Mouse (Mus musculus): Measurements from ENCODE around the gene Unc5cl. TPM values are rescaled to one million over a fixed set of nuclear protein-coding genes. Genes with fewer than 3 reads are reported as not detected.

Gene Unc5cl
- polyA plus RNA-seq, 1 experiment = not detected

DNA sequence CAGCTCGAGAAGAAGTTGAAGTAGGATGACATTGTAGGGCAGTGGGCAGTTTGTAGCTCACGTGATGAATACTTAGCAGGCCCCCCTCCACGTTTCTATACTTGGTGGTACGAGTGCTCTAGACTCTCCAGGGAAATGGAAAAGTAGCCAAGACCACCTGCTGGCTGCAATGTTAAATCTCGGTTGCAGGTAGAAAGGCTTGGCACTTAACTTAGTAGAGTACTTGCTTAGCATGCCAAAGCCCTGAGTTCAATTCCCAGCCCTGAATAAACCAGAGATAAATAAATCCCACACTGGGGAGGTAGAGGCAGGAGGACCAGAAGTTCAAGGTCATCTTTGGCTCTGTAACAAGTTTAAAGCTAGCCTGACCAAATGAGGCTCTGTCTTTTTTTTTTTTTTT lies 20.2 kb upstream of the Unc5cl start:
- Histone ChIP-seq H3K4me2 (ENCODE audit: low read depth) (no peak overlapping the region), H3K4me3 (no peak overlapping the region), H3K27me3 (ENCODE audit: control insufficient read depth, insufficient read depth, insufficient read length) (no peaks in the 10 kb centered on the region), H3K79me2 (ENCODE audit: control insufficient read depth, insufficient read depth) (no peaks in the 10 kb centered on the region), H3K36me3 (ENCODE audit: control insufficient read depth, insufficient read depth) (no peaks in the 10 kb centered on the region), H3ac (ENCODE audit: control insufficient read depth, insufficient read length) (no peak overlapping the region)
- no peak for TF ChIP-seq CEBPB (IDR thresholded peaks at IDR 0.05; ENCODE audit: insufficient read depth, poor library complexity, severe bottlenecking)
- TF ChIP-seq REST (IDR thresholded peaks at IDR 0.05; ENCODE audit: insufficient read depth, insufficient read length) = no peak
- no peak for TF ChIP-seq MYOD1 (IDR thresholded peaks at IDR 0.05; ENCODE audit: control insufficient read depth in 1 of 3, insufficient read length in 2 of 3, low read depth in 2 of 3)

DNA sequence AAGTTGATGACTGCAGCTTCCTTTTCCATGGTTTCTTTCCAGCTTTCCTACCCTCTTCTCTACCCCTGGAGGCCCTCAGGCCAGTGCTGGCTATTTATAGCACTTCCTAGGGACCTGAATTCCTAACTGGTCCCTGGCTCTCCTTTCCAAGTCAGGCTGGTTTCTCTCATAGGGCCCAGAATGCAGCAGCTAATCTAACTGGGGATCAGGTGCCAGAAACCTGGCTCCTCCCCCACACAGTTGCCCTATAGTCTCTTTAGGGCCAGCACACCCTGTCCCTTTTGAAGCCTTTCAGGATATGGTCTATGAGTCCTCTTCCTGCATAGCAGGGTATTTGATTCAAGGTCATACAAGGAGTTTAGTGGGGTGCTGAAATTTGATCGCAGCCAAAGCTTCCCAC lies 18.2 kb upstream of the Unc5cl start:
- H3K4me3 ChIP-seq = no peak overlapping the region
- no peaks in the 10 kb centered on the region for H3K27me3 ChIP-seq (ENCODE audit: control insufficient read depth, insufficient read depth, insufficient read length)
- no peak overlapping the region for H3ac ChIP-seq (ENCODE audit: control insufficient read depth, insufficient read length)
- H3K79me2 ChIP-seq (ENCODE audit: control insufficient read depth, insufficient read depth) = no peaks in the 10 kb centered on the region
- TF ChIP-seq USF1 (IDR thresholded peaks at IDR 0.05; ENCODE audit: low read depth) = no peak
- TF ChIP-seq CEBPB (IDR thresholded peaks at IDR 0.05; ENCODE audit: insufficient read depth, poor library complexity, severe bottlenecking) = no peak
- no peak for TF ChIP-seq MAX (IDR thresholded peaks at IDR 0.05; ENCODE audit: low read depth)
- no peak for TF ChIP-seq TCF3 (IDR thresholded peaks at IDR 0.05; ENCODE audit: insufficient read length, low read depth)
- no peak for TF ChIP-seq POLR2A (IDR thresholded peaks at IDR 0.05; ENCODE audit: insufficient read length, low read depth)
- no peak for TF ChIP-seq SRF (IDR thresholded peaks at IDR 0.05; ENCODE audit: control insufficient read depth, insufficient read length, low read depth)
- no peak for TF ChIP-seq REST (IDR thresholded peaks at IDR 0.05; ENCODE audit: insufficient read depth, insufficient read length)
- no peak for TF ChIP-seq TCF12 (IDR thresholded peaks at IDR 0.05; ENCODE audit: insufficient read depth, poor library complexity, severe bottlenecking)
- no peak for TF ChIP-seq MYOG (IDR thresholded peaks at IDR 0.05; ENCODE audit: control insufficient read depth in 1 of 3, insufficient read depth in 1 of 3, insufficient read length in 2 of 3, low read depth in 2 of 3)
- no peak for TF ChIP-seq MYOD1 (IDR thresholded peaks at IDR 0.05; ENCODE audit: control insufficient read depth in 1 of 3, insufficient read length in 2 of 3, low read depth in 2 of 3)
- TF ChIP-seq POLR2AphosphoS2 (IDR thresholded peaks at IDR 0.05; ENCODE audit: insufficient read length, low read depth) = no peak
- no peak for TF ChIP-seq E2F4 (IDR thresholded peaks at IDR 0.05; ENCODE audit: insufficient read depth)
- peak overlapping the region; percentile 49 for H3K4me2 ChIP-seq (ENCODE audit: low read depth)
- no peaks in the 10 kb centered on the region for H3K36me3 ChIP-seq (ENCODE audit: control insufficient read depth, insufficient read depth)

DNA sequence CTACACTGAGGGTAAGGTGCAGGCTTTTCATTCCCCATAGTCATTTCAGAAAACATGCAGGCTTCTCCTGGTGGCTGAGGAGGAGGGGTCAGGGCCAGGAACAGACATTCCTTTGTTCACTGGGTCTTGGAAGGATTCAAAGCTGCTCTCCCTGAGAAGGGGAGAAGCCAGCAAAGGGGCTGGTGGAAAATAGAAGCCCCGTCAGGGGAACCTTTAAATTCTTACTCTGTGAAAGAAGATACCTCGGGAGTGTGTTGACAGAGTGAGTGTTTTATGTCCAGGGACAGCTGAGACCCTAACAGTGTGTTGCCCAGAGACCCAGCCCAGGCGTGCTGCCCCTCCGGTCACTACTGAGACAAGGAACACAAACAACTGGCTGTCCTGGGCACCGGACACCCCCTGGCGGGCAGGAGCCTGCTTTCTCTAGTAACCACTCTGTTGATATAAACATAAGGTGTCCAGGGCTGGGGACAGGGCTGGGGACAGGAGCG lies 17.2 kb upstream of the Unc5cl start:
- no peak overlapping the region for H3K4me3 ChIP-seq
- no peaks in the 10 kb centered on the region for H3K79me2 ChIP-seq (ENCODE audit: control insufficient read depth, insufficient read depth)
- no peak overlapping the region for H3ac ChIP-seq (ENCODE audit: control insufficient read depth, insufficient read length)
- TF ChIP-seq REST (IDR thresholded peaks at IDR 0.05; ENCODE audit: insufficient read depth, insufficient read length) (no peak), MAX (IDR thresholded peaks at IDR 0.05; ENCODE audit: low read depth) (no peak), TCF12 (IDR thresholded peaks at IDR 0.05; ENCODE audit: insufficient read depth, poor library complexity, severe bottlenecking) (peak; percentile 23), MYOG (IDR thresholded peaks at IDR 0.05; ENCODE audit: control insufficient read depth in 1 of 3, insufficient read depth in 1 of 3, insufficient read length in 2 of 3, low read depth in 2 of 3) (peak in 2 of 3 experiments; percentile 40 to 75), CEBPB (IDR thresholded peaks at IDR 0.05; ENCODE audit: insufficient read depth, poor library complexity, severe bottlenecking) (no peak), MYOD1 (IDR thresholded peaks at IDR 0.05; ENCODE audit: control insufficient read depth in 1 of 3, insufficient read length in 2 of 3, low read depth in 2 of 3) (peak; percentile 26 to 86 (median 80)), SRF (IDR thresholded peaks at IDR 0.05; ENCODE audit: control insufficient read depth, insufficient read length, low read depth) (no peak)
- H3K27me3 ChIP-seq (ENCODE audit: control insufficient read depth, insufficient read depth, insufficient read length) = no peaks in the 10 kb centered on the region
- H3K4me2 ChIP-seq (ENCODE audit: low read depth) = peak overlapping the region; percentile 49
- H3K36me3 ChIP-seq (ENCODE audit: control insufficient read depth, insufficient read depth) = no peaks in the 10 kb centered on the region

DNA sequence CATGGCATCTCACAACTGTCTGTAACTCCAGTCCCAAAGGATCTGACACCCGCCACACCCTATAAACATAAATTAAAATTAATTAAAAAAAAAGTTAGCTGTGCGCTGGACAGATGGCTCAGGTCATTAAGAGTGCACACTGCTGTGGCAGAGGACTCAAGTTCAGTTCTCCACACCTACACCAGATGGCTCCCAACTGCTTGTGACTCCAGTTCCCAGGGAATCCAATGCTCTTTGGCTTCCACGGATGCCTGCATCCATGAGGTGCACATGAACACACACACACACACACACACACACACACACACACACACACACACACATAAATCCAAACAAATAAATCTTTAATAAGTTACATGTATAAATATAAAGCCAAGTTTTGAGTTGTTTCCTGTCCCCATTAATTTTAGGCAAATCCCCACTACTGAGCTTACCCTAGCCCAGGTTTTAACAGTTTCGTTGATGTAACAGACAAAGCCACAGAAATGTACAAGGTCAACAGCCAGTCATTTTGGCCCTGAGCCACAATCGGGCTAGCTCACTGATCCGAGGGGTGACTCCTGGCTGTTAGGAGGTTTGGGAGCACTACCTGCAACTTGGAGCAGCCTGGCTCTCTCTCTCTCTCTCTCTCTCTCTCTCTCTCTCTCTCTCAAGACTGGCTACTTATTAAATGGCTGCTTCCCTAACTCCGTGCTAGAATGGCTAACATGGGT lies 11.8 kb upstream of the Unc5cl start:
- Histone ChIP-seq H3K36me3 (ENCODE audit: control insufficient read depth, insufficient read depth) (no peaks in the 10 kb centered on the region), H3ac (ENCODE audit: control insufficient read depth, insufficient read length) (no peak overlapping the region), H3K27me3 (ENCODE audit: control insufficient read depth, insufficient read depth, insufficient read length) (no peaks in the 10 kb centered on the region), H3K4me3 (no peak overlapping the region), H3K79me2 (ENCODE audit: control insufficient read depth, insufficient read depth) (no peaks in the 10 kb centered on the region), H3K4me2 (ENCODE audit: low read depth) (no peak overlapping the region)
- TF ChIP-seq POLR2AphosphoS2 (IDR thresholded peaks at IDR 0.05; ENCODE audit: insufficient read length, low read depth) (no peak), MAX (IDR thresholded peaks at IDR 0.05; ENCODE audit: low read depth) (no peak), USF1 (IDR thresholded peaks at IDR 0.05; ENCODE audit: low read depth) (no peak), POLR2A (IDR thresholded peaks at IDR 0.05; ENCODE audit: insufficient read length, low read depth) (no peak)

DNA sequence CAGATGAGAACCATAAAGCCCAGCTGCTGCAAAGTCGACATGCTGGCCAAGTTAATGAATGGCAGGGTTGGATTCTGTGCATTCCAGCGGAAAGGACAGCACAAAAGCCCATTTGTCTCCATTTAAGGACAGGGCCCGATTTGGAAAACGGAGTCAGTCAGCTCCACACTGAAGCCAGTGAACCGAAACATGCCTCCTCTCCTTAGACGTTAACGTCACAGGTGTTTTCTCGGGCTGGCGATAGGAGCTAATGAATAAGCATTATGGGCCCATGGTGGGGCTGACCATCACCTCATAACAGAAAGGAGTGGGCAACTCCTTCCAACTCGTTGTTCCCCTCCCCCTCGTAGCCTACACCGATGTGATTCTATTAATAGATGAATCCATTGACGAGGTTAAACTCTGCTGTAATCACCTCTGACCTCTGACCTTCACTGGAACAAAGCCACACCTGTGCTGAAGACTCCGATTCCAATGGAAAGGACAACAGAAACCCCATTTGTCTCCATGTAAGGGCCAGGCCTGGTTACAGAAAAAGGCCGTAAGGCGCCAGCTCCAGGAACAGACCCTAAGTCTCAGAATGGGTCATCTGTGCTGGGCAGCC lies 11.1 kb upstream of the Unc5cl start:
- Histone ChIP-seq H3K79me2 (ENCODE audit: control insufficient read depth, insufficient read depth) (no peaks in the 10 kb centered on the region), H3K4me3 (no peak overlapping the region), H3K27me3 (ENCODE audit: control insufficient read depth, insufficient read depth, insufficient read length) (no peaks in the 10 kb centered on the region), H3K4me2 (ENCODE audit: low read depth) (no peak overlapping the region), H3ac (ENCODE audit: control insufficient read depth, insufficient read length) (no peak overlapping the region), H3K36me3 (ENCODE audit: control insufficient read depth, insufficient read depth) (no peaks in the 10 kb centered on the region)
- TF ChIP-seq TCF3 (IDR thresholded peaks at IDR 0.05; ENCODE audit: insufficient read length, low read depth) (no peak), E2F4 (IDR thresholded peaks at IDR 0.05; ENCODE audit: insufficient read depth) (no peak), SRF (IDR thresholded peaks at IDR 0.05; ENCODE audit: control insufficient read depth, insufficient read length, low read depth) (no peak), MAX (IDR thresholded peaks at IDR 0.05; ENCODE audit: low read depth) (no peak), MYOG (IDR thresholded peaks at IDR 0.05; ENCODE audit: control insufficient read depth in 1 of 3, insufficient read depth in 1 of 3, insufficient read length in 2 of 3, low read depth in 2 of 3) (no peak), USF1 (IDR thresholded peaks at IDR 0.05; ENCODE audit: low read depth) (no peak), CEBPB (IDR thresholded peaks at IDR 0.05; ENCODE audit: insufficient read depth, poor library complexity, severe bottlenecking) (no peak), POLR2A (IDR thresholded peaks at IDR 0.05; ENCODE audit: insufficient read length, low read depth) (no peak), REST (IDR thresholded peaks at IDR 0.05; ENCODE audit: insufficient read depth, insufficient read length) (no peak), TCF12 (IDR thresholded peaks at IDR 0.05; ENCODE audit: insufficient read depth, poor library complexity, severe bottlenecking) (no peak), MYOD1 (IDR thresholded peaks at IDR 0.05; ENCODE audit: control insufficient read depth in 1 of 3, insufficient read length in 2 of 3, low read depth in 2 of 3) (no peak), POLR2AphosphoS2 (IDR thresholded peaks at IDR 0.05; ENCODE audit: insufficient read length, low read depth) (no peak)

Data from myocyte (in vitro differentiated cells).